ENCODE assay signal across 8 mouse cellular contexts in genomic region chr12:105784196-105784999, GRCm38 (mm10). TPM values are rescaled to one million over a fixed set of nuclear protein-coding genes. Genes with fewer than 3 reads are reported as not detected.
DNase-seq lines count a peak whose midpoint lies in the region; ATAC-seq and TF ChIP-seq lines count a peak whose summit lies in the region.

Gene Papola, plus strand, starts transcription at chr12:105784694.

- H3K36me3 ChIP-seq in ES-E14 (ENCODE audit: control insufficient read depth, insufficient read depth, low read length, poor library complexity, severe bottlenecking), result peaks cover 5% of the 10 kb centered on the region; the same call in 1 of the 2 replicates
- H3K36me3 ChIP-seq in forebrain, embryonic 15.5 days, result no peaks in the 10 kb centered on the region

- no peaks in the 10 kb centered on the region for H3K9me3 ChIP-seq in ES-E14 (ENCODE audit: control insufficient read depth, insufficient read depth, low read depth, low read length)
- H3K9me3 ChIP-seq in forebrain, embryonic 15.5 days, result no peaks in the 10 kb centered on the region

- peak within 1 kb of the TSS; percentile 73 for H3K4me2 ChIP-seq in forebrain, embryonic 15.5 days (replicated peaks)

- TF ChIP-seq CTCF in lung, adult 2 months (IDR thresholded peaks at IDR 0.05; ENCODE audit: insufficient read depth, low read length), result no peak

- peak within 1 kb of the TSS; percentile 99 for H3K27ac ChIP-seq in ES-E14 (ENCODE audit: insufficient read depth, low read depth, low read length, poor library complexity, severe bottlenecking)
- H3K27ac ChIP-seq in forebrain, embryonic 15.5 days (replicated peaks), result peak within 1 kb of the TSS; percentile 96

- WGBS in forebrain, embryonic 15.5 days, result under 1% methylated on average over 65 of the region's 85 CpGs
- WGBS in lung, adult 2 months, result under 1% methylated on average over 71 of the region's 85 CpGs

- intact Hi-C loops in heart, postnatal 25 days (cut with DNase I), result loop anchor here (2.0 kb wide), 1 partner anchor 100 kb away; the partner anchor contains the start of genes Atg2b and Gskip

- peak within 1 kb of the TSS; percentile 100 for H3K9ac ChIP-seq in ES-E14 (ENCODE audit: insufficient read depth, low read depth, low read length, poor library complexity, severe bottlenecking)
- H3K9ac ChIP-seq in forebrain, embryonic 15.5 days (replicated peaks), result peak within 1 kb of the TSS; percentile 84

- H3K27me3 ChIP-seq in forebrain, embryonic 15.5 days, result no peaks in the 10 kb centered on the region

- in situ Hi-C loops in ES-E14 (cut with MboI; ENCODE audit: low sequenced_read_pairs in 2 of 2, unreplicated experiment in 2 of 2), result no loop called here

- peaks cover 1 to 6% of the 10 kb centered on the region in 2 experiments; a peak in 2 of 4 replicates for H3K4me1 ChIP-seq in ES-E14 (ENCODE audit: control insufficient read depth in 2 of 2, insufficient read depth in 2 of 2, low read length in 2 of 2, poor library complexity in 1 of 2)
- H3K4me1 ChIP-seq in forebrain, embryonic 15.5 days, result peaks cover 23% of the 10 kb centered on the region
- peaks cover 8% of the 10 kb centered on the region for H3K4me1 ChIP-seq in lung, adult 2 months (ENCODE audit: control insufficient read depth, insufficient read depth, low read length)

- ATAC-seq in forebrain, embryonic 15.5 days (replicated peaks), result peak; percentile 98
- peak; percentile 90 for ATAC-seq in neutrophil, adult 5-6 weeks (ENCODE audit: extremely low read depth, insufficient number of reproducible peaks, low FRiP score, poor library complexity, severe bottlenecking)

- peak; percentile 88 for TF ChIP-seq POLR2A in lung, adult 2 months (IDR thresholded peaks at IDR 0.05; ENCODE audit: borderline replicate concordance, extremely low read depth, low read depth, low read length)

- peak; percentile 70 for DNase-seq in ES-E14 (ENCODE audit: low read depth, low spot score)
- DNase-seq in cerebellum, adult 11-12 months, result peak; percentile 92
- DNase-seq in heart, postnatal 25 days (ENCODE audit: low spot score), result peak; percentile 77
- peak; percentile 87 to 93 for DNase-seq in layer of hippocampus, adult 18-20 months (ENCODE audit: low spot score in 2 of 2)
- peak; percentile 86 for DNase-seq in lung, adult 2 months
- DNase-seq in thymus, adult 18-20 months, result peak; percentile 83

- peak within 1 kb of the TSS; percentile 94 to 100 for H3K4me3 ChIP-seq in ES-E14 (ENCODE audit: insufficient read depth in 1 of 2, low read depth in 1 of 2, low read length in 2 of 2, poor library complexity in 1 of 2, severe bottlenecking in 1 of 2)
- peak within 1 kb of the TSS; percentile 86 for H3K4me3 ChIP-seq in forebrain, embryonic 15.5 days
- peak within 1 kb of the TSS; percentile 83 for H3K4me3 ChIP-seq in lung, adult 2 months (replicated peaks; ENCODE audit: extremely low read depth, low read depth, low read length)

TF ChIP-seq in ES-E14, 5 proteins besides CTCF, POLR2A, EP300 and RAD21:
- TF ChIP-seq MAFK (IDR thresholded peaks at IDR 0.05; ENCODE audit: insufficient read depth, low read depth, low read length) (no peak), CHD2 (IDR thresholded peaks at IDR 0.05; ENCODE audit: low read depth, low read length) (no peak), ZC3H11A (IDR thresholded peaks at IDR 0.05; ENCODE audit: borderline replicate concordance, low read depth, low read length) (no peak; the same call in 1 of the 2 replicates), HCFC1 (IDR thresholded peaks at IDR 0.05; ENCODE audit: borderline replicate concordance, insufficient read depth, low read length) (peak; percentile 93), ZNF384 (IDR thresholded peaks at IDR 0.05; ENCODE audit: low read depth, low read length) (no peak)

RNA-seq across cellular contexts. Expression of gene Papola, which starts in this region (rescaled TPM):
- total RNA-seq in ES-E14 (2012; rRNA removed), result 95.9 and 131 TPM in 2 replicates
- 211 and 220 TPM in 2 replicates for polyA plus RNA-seq in forebrain, embryonic 15.5 days (2015; fragmentation: Nextera tagmentation; extraction: Ambion mirVana)
- 100 to 1,000 TPM; 124 to 133 TPM for total RNA-seq in heart, postnatal 25 days (2021)
- total RNA-seq in layer of hippocampus, adult 18-20 months (2021), result 100 to 1,000 TPM; 163 to 164 TPM
- 40.4 and 51.8 TPM in 2 replicates for polyA plus RNA-seq in lung, adult 2 months (2012; rRNA removed)
- total RNA-seq in neutrophil, adult 5-6 weeks (2017), result 213 and 226 TPM in 2 replicates

Comparison
In these comparisons a context has a peak if more than half of its experiments do, and no peak if none do; other contexts are left out.
1. Peak in every context shown above with its lines: DNase-seq, ATAC-seq, H3K4me3 ChIP-seq and H3K27ac ChIP-seq.